Mouse (Mus musculus) kidney, postnatal 0 days (tissue): Measurements from ENCODE around the gene Gm29797. TPM values are rescaled to one million over a fixed set of nuclear protein-coding genes. Genes with fewer than 3 reads are reported as not detected.
A peak's percentile ranks its signal among the peaks of the same experiment; 100 is the strongest.

ENCODE experiments used
- ATAC-seq: fragments of 200-750 bp; cut with Nextera tagmentation; replicated peaks from 2 replicates; pipeline ENCODE4 v1.8.0; 2017; ENCODE audit warnings: low read depth, moderate number of reproducible peaks, moderate TSS enrichment, moderate library complexity; ENCODE audit not compliant: low FRiP score
- DNase-seq: peaks from one replicate; pipeline ENCODE4 v3.0.0-alpha.2; 2016; ENCODE audit warnings: low spot score
- H3K27ac ChIP-seq: fragments of 300-500 bp; sonication (generic); 2 replicates; pipeline ENCODE4 v1.5.1; 2014; ENCODE audit warnings: mild to moderate bottlenecking
- H3K27me3 ChIP-seq: fragments of 300-500 bp; sonication (generic); 2 replicates; pipeline ENCODE4 v1.6.1; 2014; ENCODE audit warnings: low read length, mixed read lengths; ENCODE audit not compliant: insufficient read depth
- H3K36me3 ChIP-seq: fragments of 300-500 bp; sonication (generic); 2 replicates; pipeline ENCODE4 v1.6.1; 2014; ENCODE audit warnings: low read length, mixed read lengths; ENCODE audit not compliant: insufficient read depth
- H3K4me1 ChIP-seq: fragments of 300-500 bp; sonication (generic); replicated peaks from 2 replicates; pipeline ENCODE4 v1.6.1; 2014; ENCODE audit warnings: antibody characterized with exemption, low read length, mixed read lengths; ENCODE audit not compliant: insufficient read depth
- H3K4me2 ChIP-seq: fragments of 300-500 bp; sonication (generic); 2 replicates; pipeline ENCODE4 v1.6.1; 2014; ENCODE audit warnings: mild to moderate bottlenecking, low read length, moderate library complexity, mixed read lengths
- H3K4me3 ChIP-seq: fragments of 300-500 bp; sonication (generic); replicated peaks from 2 replicates; pipeline ENCODE4 v1.5.1; 2014; ENCODE audit warnings: low read depth, low read length
- H3K9ac ChIP-seq: fragments of 300-500 bp; sonication (generic); 2 replicates; pipeline ENCODE4 v1.6.1; 2014; ENCODE audit warnings: low read depth, low read length
- H3K9me3 ChIP-seq: fragments of 300-500 bp; sonication (generic); replicated peaks from 2 replicates; pipeline ENCODE4 v1.6.1; 2016; ENCODE audit warnings: low read length, inconsistent platforms, mixed read lengths
- CTCF ChIP-seq: IDR thresholded peaks from 2 replicates; pipeline ENCODE4 v1.5.1; 2016; ENCODE audit warnings: antibody characterized with exemption, low read depth, mild to moderate bottlenecking, moderate library complexity
- WGBS: fragments of 180-500 bp; shearing (Covaris S2); extraction: QIAGEN DNeasy Blood & Tissue Kit; methylation state at CpG from one replicate; pipeline ENCODE4 v1.1.7; 2014; 5-methylcytosine and 5-hydroxymethylcytosine counted together
- polyA plus RNA-seq: library from polyadenylated mRNA; unstranded; fragments of >200 nt; fragmentation: Nextera tagmentation; extraction: Ambion mirVana; gene quantifications from 2 replicates; pipeline ENCODE4 v1.2.1, GENCODE M21; 2015

Gene Gm29797
- polyA plus RNA-seq, 1 experiment from 2014 or later, result not detected

GRCm38 (mm10) chr2:181658528-181658927, 1.7 kb downstream of the Gm29797 start:
- ATAC-seq (no peak), DNase-seq (no peak)
- Histone ChIP-seq H3K9me3 (no peaks in the 10 kb centered on the region), H3K9ac (no peak overlapping the region), H3K4me1 (no peaks in the 10 kb centered on the region), H3K27me3 (no peaks in the 10 kb centered on the region), H3K27ac (no peak overlapping the region), H3K4me3 (no peak overlapping the region), H3K4me2 (no peak overlapping the region), H3K36me3 (peaks cover 16% of the 10 kb centered on the region)
- TF ChIP-seq CTCF, result no peak
- 85% methylated on average over 7 of the region's 7 CpGs for WGBS

GRCm38 (mm10) chr2:181658930-181659555, 2.2 kb downstream of the Gm29797 start:
- no peak overlapping the region for H3K4me3 ChIP-seq
- TF ChIP-seq CTCF, result no peak
- peak; percentile 34 for ATAC-seq
- WGBS, result 42% methylated on average over 17 of the region's 17 CpGs
- H3K9me3 ChIP-seq, result no peaks in the 10 kb centered on the region
- no peaks in the 10 kb centered on the region for H3K4me1 ChIP-seq
- H3K27ac ChIP-seq, result 0 out of 2 replicates have a peak overlapping the region, but pooled peaks have one; percentile 2
- H3K36me3 ChIP-seq, result peaks cover 12% of the 10 kb centered on the region; the same call in 1 of the 2 replicates
- no peak overlapping the region for H3K9ac ChIP-seq
- peak overlapping the region; percentile 16; the same call in 1 of the 2 replicates for H3K4me2 ChIP-seq
- peak; percentile 69 for DNase-seq
- no peaks in the 10 kb centered on the region for H3K27me3 ChIP-seq

GRCm38 (mm10) chr2:181659609-181660055, 2.8 kb downstream of the Gm29797 start:
- no peaks in the 10 kb centered on the region for H3K4me1 ChIP-seq
- no peak overlapping the region for H3K9ac ChIP-seq
- no peak overlapping the region for H3K4me3 ChIP-seq
- peak overlapping the region; percentile 16 for H3K4me2 ChIP-seq
- ATAC-seq (peak; percentile 86), DNase-seq (peak; percentile 91)
- TF ChIP-seq CTCF, result peak; percentile 77
- no peaks in the 10 kb centered on the region for H3K9me3 ChIP-seq
- 4% methylated on average over 9 of the region's 9 CpGs for WGBS
- H3K27ac ChIP-seq, result 0 out of 2 replicates have a peak overlapping the region, but pooled peaks have one; percentile 2
- peaks cover 10% of the 10 kb centered on the region; the same call in 1 of the 2 replicates for H3K36me3 ChIP-seq
- H3K27me3 ChIP-seq, result no peaks in the 10 kb centered on the region

GRCm38 (mm10) chr2:181662620-181663297, 5.9 kb downstream of the Gm29797 start:
- ATAC-seq, result no peak
- 77% methylated on average over 3 of the region's 3 CpGs for WGBS
- TF ChIP-seq CTCF, result no peak
- Histone ChIP-seq H3K27me3 (no peaks in the 10 kb centered on the region), H3K4me1 (no peaks in the 10 kb centered on the region), H3K4me2 (no peak overlapping the region), H3K4me3 (no peak overlapping the region), H3K36me3 (no peaks in the 10 kb centered on the region), H3K27ac (peak overlapping the region; percentile 74), H3K9me3 (no peaks in the 10 kb centered on the region), H3K9ac (no peak overlapping the region)
- peak; percentile 22 for DNase-seq

- no peaks in the 10 kb centered on the region for H3K27me3 ChIP-seq
- H3K4me1 ChIP-seq, result no peaks in the 10 kb centered on the region
- no peaks in the 10 kb centered on the region for H3K36me3 ChIP-seq
- no peak overlapping the region for H3K4me3 ChIP-seq
- peak overlapping the region; percentile 74 for H3K27ac ChIP-seq
- no peak for TF ChIP-seq CTCF
- ATAC-seq, result peak; percentile 10; the same call in 1 of the 2 replicates
- H3K4me2 ChIP-seq, result no peak overlapping the region
- H3K9me3 ChIP-seq, result no peaks in the 10 kb centered on the region
- H3K9ac ChIP-seq, result no peak overlapping the region
- peak; percentile 32 for DNase-seq
- 14% methylated on average over 4 of the region's 4 CpGs for WGBS
Measured at GRCm38 (mm10) chr2:181663298-181663630, 6.4 kb downstream of the Gm29797 start.

GRCm38 (mm10) chr2:181670285-181670912, 13.6 kb downstream of the Gm29797 start:
- Histone ChIP-seq H3K4me1 (peaks cover 14% of the 10 kb centered on the region), H3K9me3 (no peaks in the 10 kb centered on the region), H3K36me3 (no peaks in the 10 kb centered on the region), H3K27ac (peak overlapping the region; percentile 63), H3K9ac (peak overlapping the region; percentile 62), H3K4me2 (peak overlapping the region; percentile 58), H3K27me3 (peaks cover 34% of the 10 kb centered on the region), H3K4me3 (peak overlapping the region; percentile 43)
- DNase-seq (peak; percentile 13), ATAC-seq (peak; percentile 40; the same call in 1 of the 2 replicates)
- WGBS, result 2% methylated on average over 56 of the region's 56 CpGs
- TF ChIP-seq CTCF, result 0 out of 2 replicates have a peak, but pooled peaks have one; percentile 30
